Mouse (Mus musculus): ENCODE data around the gene Ros1. TPM values are rescaled to one million over a fixed set of nuclear protein-coding genes. Genes with fewer than 3 reads are reported as not detected.

The Ros1 gene
- polyA plus RNA-seq, 1 experiment from 2014 or later, result 0.62 TPM

GRCm38 (mm10) chr10:52130762-52131161, 64.3 kb downstream of the Ros1 start:
- Histone ChIP-seq H3K4me1 (no peaks in the 10 kb centered on the region), H3K4me2 (no peak overlapping the region), H3K9me3 (no peaks in the 10 kb centered on the region), H3K27ac (no peak overlapping the region), H3K4me3 (replicated peaks) (no peak overlapping the region), H3K9ac (no peak overlapping the region), H3K27me3 (replicated peaks) (no peaks in the 10 kb centered on the region), H3K36me3 (no peaks in the 10 kb centered on the region)
- ATAC-seq (ENCODE audit: insufficient read depth, low FRiP score, low read depth), result no peak
- 52% methylated on average over 2 of the region's 2 CpGs for WGBS

- Histone ChIP-seq H3K27me3 (replicated peaks) (no peaks in the 10 kb centered on the region), H3K4me1 (no peaks in the 10 kb centered on the region), H3K27ac (no peak overlapping the region), H3K36me3 (no peaks in the 10 kb centered on the region), H3K4me2 (no peak overlapping the region), H3K4me3 (replicated peaks) (no peak overlapping the region), H3K9ac (no peak overlapping the region), H3K9me3 (no peaks in the 10 kb centered on the region)
- no peak for ATAC-seq (ENCODE audit: insufficient read depth, low FRiP score, low read depth)
- 53% methylated on average over 5 of the region's 5 CpGs for WGBS
Observed at GRCm38 (mm10) chr10:52128874-52129412, 66.1 kb downstream of the Ros1 start.

GRCm38 (mm10) chr10:52106164-52106757, 88.8 kb downstream of the Ros1 start:
- no peaks in the 10 kb centered on the region for H3K4me1 ChIP-seq
- H3K9ac ChIP-seq, result no peak overlapping the region
- no peak overlapping the region for H3K4me3 ChIP-seq (replicated peaks)
- no peak for ATAC-seq (ENCODE audit: insufficient read depth, low FRiP score, low read depth)
- 32% methylated on average over 4 of the region's 4 CpGs for WGBS
- no peak overlapping the region for H3K27ac ChIP-seq
- no peak overlapping the region for H3K4me2 ChIP-seq
- H3K36me3 ChIP-seq, result no peaks in the 10 kb centered on the region
- H3K9me3 ChIP-seq, result no peaks in the 10 kb centered on the region
- H3K27me3 ChIP-seq (replicated peaks), result no peaks in the 10 kb centered on the region

GRCm38 (mm10) chr10:52101273-52101672, 93.8 kb downstream of the Ros1 start:
- Histone ChIP-seq H3K27ac (no peak overlapping the region), H3K4me3 (replicated peaks) (no peak overlapping the region), H3K4me2 (no peak overlapping the region), H3K36me3 (no peaks in the 10 kb centered on the region), H3K9ac (no peak overlapping the region), H3K9me3 (no peaks in the 10 kb centered on the region), H3K27me3 (replicated peaks) (no peaks in the 10 kb centered on the region), H3K4me1 (no peaks in the 10 kb centered on the region)
- 70% methylated on average over 1 of the region's 1 CpGs for WGBS
- no peak for ATAC-seq (ENCODE audit: insufficient read depth, low FRiP score, low read depth)

GRCm38 (mm10) chr10:52092181-52092580, 102.9 kb downstream of the Ros1 start:
- Histone ChIP-seq H3K4me3 (replicated peaks) (no peak overlapping the region), H3K27me3 (replicated peaks) (no peaks in the 10 kb centered on the region), H3K27ac (no peak overlapping the region), H3K9ac (no peak overlapping the region), H3K4me1 (no peaks in the 10 kb centered on the region), H3K9me3 (no peaks in the 10 kb centered on the region), H3K36me3 (no peaks in the 10 kb centered on the region), H3K4me2 (no peak overlapping the region)
- WGBS, result 88% methylated on average over 4 of the region's 4 CpGs
- no peak for ATAC-seq (ENCODE audit: insufficient read depth, low FRiP score, low read depth)

- 81% methylated on average over 6 of the region's 6 CpGs for WGBS
- H3K4me2 ChIP-seq, result no peak overlapping the region
- H3K4me3 ChIP-seq (replicated peaks), result no peak overlapping the region
- no peak overlapping the region for H3K27ac ChIP-seq
- no peaks in the 10 kb centered on the region for H3K27me3 ChIP-seq (replicated peaks)
- H3K36me3 ChIP-seq, result no peaks in the 10 kb centered on the region
- H3K9me3 ChIP-seq, result no peaks in the 10 kb centered on the region
- H3K9ac ChIP-seq, result no peak overlapping the region
- ATAC-seq (ENCODE audit: insufficient read depth, low FRiP score, low read depth), result no peak
- no peaks in the 10 kb centered on the region for H3K4me1 ChIP-seq
Observed at GRCm38 (mm10) chr10:52086681-52087080, 108.4 kb downstream of the Ros1 start.

- Histone ChIP-seq H3K27ac (no peak overlapping the region), H3K4me3 (replicated peaks) (no peak overlapping the region), H3K9ac (no peak overlapping the region), H3K4me1 (no peaks in the 10 kb centered on the region), H3K27me3 (replicated peaks) (no peaks in the 10 kb centered on the region), H3K9me3 (no peaks in the 10 kb centered on the region), H3K36me3 (no peaks in the 10 kb centered on the region), H3K4me2 (no peak overlapping the region)
- ATAC-seq (ENCODE audit: insufficient read depth, low FRiP score, low read depth), result no peak
Observed at GRCm38 (mm10) chr10:52072482-52072881, 122.6 kb downstream of the Ros1 start.

- Histone ChIP-seq H3K9me3 (no peaks in the 10 kb centered on the region), H3K4me1 (no peaks in the 10 kb centered on the region), H3K27me3 (replicated peaks) (no peaks in the 10 kb centered on the region), H3K27ac (no peak overlapping the region), H3K9ac (no peak overlapping the region), H3K4me3 (replicated peaks) (no peak overlapping the region), H3K36me3 (no peaks in the 10 kb centered on the region), H3K4me2 (no peak overlapping the region)
- no peak for ATAC-seq (ENCODE audit: insufficient read depth, low FRiP score, low read depth)
- WGBS, result 31% methylated on average over 3 of the region's 3 CpGs
Observed at GRCm38 (mm10) chr10:52048287-52048686, 146.8 kb downstream of the Ros1 start.

GRCm38 (mm10) chr10:52043086-52043485, 152.0 kb downstream of the Ros1 start:
- Histone ChIP-seq H3K4me1 (no peaks in the 10 kb centered on the region), H3K4me2 (no peak overlapping the region), H3K4me3 (replicated peaks) (no peak overlapping the region), H3K9me3 (no peaks in the 10 kb centered on the region), H3K9ac (no peak overlapping the region), H3K27ac (no peak overlapping the region), H3K27me3 (replicated peaks) (no peaks in the 10 kb centered on the region), H3K36me3 (no peaks in the 10 kb centered on the region)
- WGBS, result 69% methylated on average over 5 of the region's 5 CpGs
- ATAC-seq (ENCODE audit: insufficient read depth, low FRiP score, low read depth), result no peak

GRCm38 (mm10) chr10:52039392-52039791, 155.7 kb downstream of the Ros1 start:
- Histone ChIP-seq H3K27ac (no peak overlapping the region), H3K4me3 (replicated peaks) (no peak overlapping the region), H3K4me2 (no peak overlapping the region), H3K9ac (no peak overlapping the region), H3K4me1 (no peaks in the 10 kb centered on the region), H3K36me3 (no peaks in the 10 kb centered on the region), H3K27me3 (replicated peaks) (no peaks in the 10 kb centered on the region), H3K9me3 (no peaks in the 10 kb centered on the region)
- no peak for ATAC-seq (ENCODE audit: insufficient read depth, low FRiP score, low read depth)
- 77% methylated on average over 1 of the region's 1 CpGs for WGBS

- Histone ChIP-seq H3K27ac (no peak overlapping the region), H3K9me3 (no peaks in the 10 kb centered on the region), H3K4me1 (no peaks in the 10 kb centered on the region), H3K4me2 (no peak overlapping the region), H3K27me3 (replicated peaks) (peaks cover 26% of the 10 kb centered on the region), H3K9ac (no peak overlapping the region), H3K4me3 (replicated peaks) (no peak overlapping the region), H3K36me3 (no peaks in the 10 kb centered on the region)
- ATAC-seq (ENCODE audit: insufficient read depth, low FRiP score, low read depth), result no peak
Observed at GRCm38 (mm10) chr10:52033729-52034128, 161.3 kb downstream of the Ros1 start.

GRCm38 (mm10) chr10:52029421-52030080, 165.5 kb downstream of the Ros1 start:
- WGBS, result under 1% methylated on average over 10 of the region's 10 CpGs
- Histone ChIP-seq H3K36me3 (no peaks in the 10 kb centered on the region), H3K9me3 (no peaks in the 10 kb centered on the region), H3K27me3 (replicated peaks) (peaks cover 61% of the 10 kb centered on the region), H3K9ac (no peak overlapping the region), H3K4me2 (peak overlapping the region; percentile 21; the same call in 1 of the 2 replicates), H3K27ac (no peak overlapping the region), H3K4me3 (replicated peaks) (no peak overlapping the region), H3K4me1 (peaks cover 7% of the 10 kb centered on the region; the same call in 1 of the 2 replicates)
- no peak for ATAC-seq (ENCODE audit: insufficient read depth, low FRiP score, low read depth)
